Mouse (Mus musculus) G1E-ER4 (cell line): ENCODE data around the gene Surf6. TPM values are rescaled to one million over a fixed set of nuclear protein-coding genes. Genes with fewer than 3 reads are reported as not detected.
A peak's percentile ranks its signal among the peaks of the same experiment; 100 is the strongest.

Experiments used
- GATA1 ChIP-seq: IDR thresholded peaks from one replicate; pipeline ENCODE4 v1.8.0; 2012; ENCODE audit warnings: low read length, inconsistent platforms
- polyA plus RNA-seq: library from polyadenylated mRNA; stranded (reverse); fragments of >175 nt; gene quantifications from 2 replicates; pipeline ENCODE4 v1.2.3, GENCODE M21; 2012

The Surf6 gene
- polyA plus RNA-seq, 1 experiment, result 45.0 TPM

GRCm38 (mm10) chr2:26919684-26920083 is 17.0 kb upstream of the Surf6 start:
- TF ChIP-seq GATA1, result no peak

GRCm38 (mm10) chr2:26916738-26917137 is 14.1 kb upstream of the Surf6 start:
- TF ChIP-seq GATA1, result no peak

GRCm38 (mm10) chr2:26915927-26916728 is 13.4 kb upstream of the Surf6 start, which contains the start of the genes Surf2 and Surf1:
TSS of gene Surf2 (plus strand) at chr2:26916367.
TSS of gene Surf1 (minus strand) at chr2:26916530.
- no peak for TF ChIP-seq GATA1

GRCm38 (mm10) chr2:26914148-26914941 is 11.7 kb upstream of the Surf6 start:
- no peak for TF ChIP-seq GATA1

- TF ChIP-seq GATA1, result peak; percentile 61
These were observed 10.9 kb upstream of the Surf6 start for GRCm38 (mm10) chr2:26913416-26914147.

GRCm38 (mm10) chr2:26912253-26912770 is 9.6 kb upstream of the Surf6 start:
- no peak for TF ChIP-seq GATA1

- TF ChIP-seq GATA1, result no peak
These were observed 8.5 kb upstream of the Surf6 start for GRCm38 (mm10) chr2:26910994-26911765.

- TF ChIP-seq GATA1, result no peak
These were observed 7.7 kb upstream of the Surf6 start, which contains the start of the genes Med22 and Rpl7a for GRCm38 (mm10) chr2:26910124-26910993. TSS of gene Med22 (minus strand) at chr2:26910677. TSS of gene Rpl7a (plus strand) at chr2:26910764.

GRCm38 (mm10) chr2:26909387-26909784 is 6.7 kb upstream of the Surf6 start:
- TF ChIP-seq GATA1, result no peak

- TF ChIP-seq GATA1, result no peak
These were observed 6.2 kb upstream of the Surf6 start for GRCm38 (mm10) chr2:26908710-26909386.

- no peak for TF ChIP-seq GATA1
These were observed 4.4 kb upstream of the Surf6 start for GRCm38 (mm10) chr2:26907109-26907508.

GRCm38 (mm10) chr2:26906431-26906830 is 3.8 kb upstream of the Surf6 start:
- no peak for TF ChIP-seq GATA1

GRCm38 (mm10) chr2:26905936-26906335 is 3.3 kb upstream of the Surf6 start:
- TF ChIP-seq GATA1, result no peak
